Mouse (Mus musculus): ENCODE data around the gene Gng8. TPM values are rescaled to one million over a fixed set of nuclear protein-coding genes. Genes with fewer than 3 reads are reported as not detected.

The Gng8 gene
- polyA plus RNA-seq (2012; rRNA removed): 4.8 and 7.7 TPM in 2 replicates

DNA sequence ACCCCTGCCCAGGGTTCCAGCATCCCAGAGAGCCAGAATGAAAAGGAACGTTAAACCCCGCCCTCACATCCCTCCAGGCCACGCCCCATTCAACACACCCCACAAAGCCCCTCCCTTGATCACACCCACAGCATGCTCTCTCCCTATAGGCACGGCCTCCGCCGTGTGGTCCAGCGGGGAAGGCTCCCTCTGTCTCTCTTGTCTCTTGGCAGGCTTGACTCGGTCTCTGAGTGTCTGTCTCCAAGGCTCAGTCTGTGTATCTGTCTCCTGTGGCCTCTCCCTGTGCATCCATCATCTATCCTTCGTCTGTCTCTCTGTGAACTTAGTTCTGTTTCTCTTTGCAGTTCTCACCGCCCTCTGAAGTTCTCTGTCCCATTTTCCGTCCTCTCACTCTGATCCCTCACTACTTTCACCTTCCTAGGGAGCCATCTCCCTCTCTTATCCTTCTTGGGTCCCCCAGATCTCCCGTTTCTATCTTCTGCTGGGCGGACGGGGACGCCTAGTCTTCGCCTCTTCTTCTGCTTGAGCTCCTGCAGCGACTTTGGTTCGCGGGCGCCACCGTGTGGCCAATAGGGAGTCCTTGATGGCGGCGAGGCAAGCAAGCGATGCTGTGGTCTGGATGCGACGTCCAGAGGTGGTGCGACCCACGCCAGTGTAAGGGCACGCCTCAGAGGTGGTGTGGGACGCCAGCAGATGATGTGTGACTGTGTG lies at the start of gene Gng8:
Gng8 (plus strand) TSS at position 146 of the 711 bp plus-strand sequence.

DNA sequence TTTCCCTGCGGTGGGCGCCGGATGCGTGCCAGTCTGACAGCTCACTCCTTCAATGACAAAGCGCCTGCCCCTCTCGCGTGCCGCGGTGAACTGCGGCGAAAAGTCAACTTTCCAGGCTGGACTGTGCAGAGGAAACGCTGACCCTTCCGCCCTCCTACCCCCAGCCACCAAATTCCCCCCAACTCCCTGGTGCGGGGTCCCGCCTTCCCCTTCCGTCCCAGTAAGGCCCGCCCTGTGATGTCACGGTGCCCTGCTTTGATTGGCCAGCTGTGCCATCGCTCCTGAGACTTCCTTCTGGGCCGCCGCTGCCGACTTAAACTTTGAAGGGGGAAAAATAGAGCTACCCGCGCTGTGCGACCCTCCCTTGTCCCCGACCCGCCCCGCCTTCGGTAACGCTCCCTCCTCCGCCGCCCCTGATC lies 48.9 kb upstream of the Gng8 start, which contains the start of gene Prkd2:
Prkd2 (plus strand) TSS at position 258 of the 419 bp plus-strand sequence.

DNA sequence AGATGAGACGGTGACA lies 16.5 kb upstream of the Gng8 start, which contains the start of gene Dact3:
Dact3 (plus strand) TSS at position 8 of the 16 bp plus-strand sequence.

DNA sequence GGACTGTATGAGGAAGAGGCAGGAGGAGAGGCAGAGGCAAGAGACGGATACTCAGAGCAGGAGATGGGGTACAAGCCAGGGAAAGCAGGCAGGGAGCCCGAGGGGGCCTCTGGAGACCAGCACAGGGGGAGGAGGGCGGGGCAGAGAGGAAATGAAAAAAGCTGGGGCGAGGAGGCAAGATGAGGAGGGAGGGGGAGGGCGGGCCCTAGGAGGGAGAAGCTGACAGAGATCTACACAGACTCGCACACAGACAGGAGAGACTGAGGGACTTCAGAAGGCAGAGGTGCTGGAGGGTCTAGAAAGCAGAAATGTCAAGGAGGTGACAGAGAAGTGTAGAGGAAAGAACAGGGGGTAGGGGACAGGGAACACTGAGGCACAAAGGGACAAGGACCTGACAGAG lies 14.7 kb downstream of the Gng8 start, which contains the start of gene Ptgir:
Ptgir (plus strand) TSS at position 210 of the 400 bp plus-strand sequence.

DNA sequence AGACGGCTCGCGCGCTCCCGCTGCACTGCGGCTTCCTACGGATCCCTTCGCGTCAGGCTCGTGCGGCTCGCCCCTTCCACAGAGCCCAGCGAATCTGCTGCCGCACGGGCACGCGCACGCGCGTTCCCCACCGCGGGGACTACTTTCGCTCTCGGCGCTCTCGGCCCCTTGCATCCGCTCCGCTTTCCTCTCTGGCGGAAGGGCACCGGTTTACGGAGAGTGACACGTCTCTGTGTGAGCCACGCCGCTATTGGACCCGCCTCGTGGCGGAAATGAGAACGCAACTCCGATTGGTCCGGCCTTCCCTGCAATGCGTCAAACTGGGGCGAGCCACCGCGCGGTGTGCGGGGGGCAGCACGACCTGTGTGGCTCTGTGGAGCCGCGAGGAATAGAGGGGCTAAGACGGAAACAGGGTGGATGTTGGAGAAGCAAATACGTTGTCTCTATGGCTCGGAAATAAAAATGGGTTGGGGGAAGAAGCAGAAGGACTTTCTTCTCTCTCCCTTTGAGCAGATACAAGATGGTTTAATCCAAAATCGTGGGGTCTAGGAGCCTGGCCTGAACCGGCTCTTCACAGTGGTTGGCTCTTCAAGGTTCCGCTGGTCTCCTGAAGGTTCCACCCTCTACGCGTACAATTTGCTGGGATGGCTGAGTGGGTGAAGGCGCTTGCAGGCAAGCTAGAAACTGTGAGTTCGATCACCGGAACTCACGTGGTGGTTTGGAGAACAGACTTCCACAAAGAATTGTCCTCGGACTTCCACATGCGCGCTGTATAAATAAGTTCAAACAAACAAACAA lies 32.6 kb downstream of the Gng8 start, which contains the start of gene Calm3:
Calm3 (minus strand) TSS at position 78 of the 798 bp plus-strand sequence.

DNA sequence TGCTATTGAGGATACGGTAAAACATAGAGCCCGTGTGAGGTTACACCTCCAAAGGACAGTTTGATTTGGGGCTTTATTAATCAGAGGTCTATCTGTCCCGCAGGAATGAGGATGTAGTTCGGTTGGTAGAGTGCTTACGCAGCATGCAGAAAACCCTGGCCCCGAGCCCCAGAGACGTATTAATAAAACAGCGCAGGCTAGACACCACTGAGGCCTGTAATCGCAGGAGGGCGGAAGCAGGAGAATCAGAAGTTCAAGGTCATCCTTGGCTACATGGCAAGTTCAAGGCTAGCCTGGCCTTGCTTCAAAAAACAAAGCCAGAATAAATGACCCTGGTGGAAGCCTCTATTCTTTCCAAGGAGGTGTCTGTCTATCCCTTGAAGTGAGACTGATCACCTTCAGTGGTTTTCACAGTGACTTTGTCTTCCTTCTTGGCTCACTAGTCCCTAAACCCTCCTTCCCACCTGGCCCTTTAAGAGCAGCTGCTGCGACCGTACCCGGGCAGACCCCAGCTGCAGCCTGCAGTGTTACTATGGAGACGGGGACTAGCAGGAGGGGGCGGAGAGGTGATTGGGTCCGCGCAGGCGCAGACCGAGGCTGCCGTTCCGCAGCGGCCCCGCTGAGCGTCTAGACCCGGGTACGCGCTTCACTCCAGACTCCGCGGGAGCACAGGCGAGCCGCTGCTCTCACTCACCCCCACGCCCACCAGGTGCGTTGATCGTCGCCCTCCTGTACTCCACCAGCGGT lies 52.6 kb downstream of the Gng8 start, which contains the start of gene Pnmal2:
Pnmal2 (plus strand) TSS at position 622 of the 747 bp plus-strand sequence.

Other genes starting within 250 kb of the Gng8 start
- gene Ceacam15, start 216.1 kb upstream of the Gng8 start, polyA plus RNA-seq (2012; rRNA removed): 0.05 TPM in 1 of 2 replicates, not detected in the other
- gene Ceacam9, start 169.9 kb upstream of the Gng8 start, polyA plus RNA-seq (2012; rRNA removed): not detected in 2 replicates
- 560 and 561 TPM in 2 replicates for gene Ap2s1, start 153.4 kb upstream of the Gng8 start, polyA plus RNA-seq (2012; rRNA removed)
- gene Slc1a5, start 110.4 kb upstream of the Gng8 start, polyA plus RNA-seq (2012; rRNA removed): 19.9 and 23.2 TPM in 2 replicates
- 243 and 267 TPM in 2 replicates for gene Strn4, start 75.9 kb upstream of the Gng8 start, polyA plus RNA-seq (2012; rRNA removed)
- 30.1 and 31.4 TPM in 2 replicates for gene Fkrp, start 75.1 kb upstream of the Gng8 start, polyA plus RNA-seq (2012; rRNA removed)
- gene Prkd2, start 48.9 kb upstream of the Gng8 start, polyA plus RNA-seq (2012; rRNA removed): 7.7 and 8.6 TPM in 2 replicates
- gene Dact3, start 16.5 kb upstream of the Gng8 start, polyA plus RNA-seq (2012; rRNA removed): 46.8 and 50.0 TPM in 2 replicates
- gene Ptgir, start 14.7 kb downstream of the Gng8 start, polyA plus RNA-seq (2012; rRNA removed): 0.21 and 0.51 TPM in 2 replicates
- 941 and 979 TPM in 2 replicates for gene Calm3, start 32.3 kb downstream of the Gng8 start, polyA plus RNA-seq (2012; rRNA removed)
- gene Pnmal2, start 52.9 kb downstream of the Gng8 start, polyA plus RNA-seq (2012; rRNA removed): 62.5 and 66.8 TPM in 2 replicates
- gene Pnmal1, start 67.9 kb downstream of the Gng8 start, polyA plus RNA-seq (2012; rRNA removed): 42.9 and 46.0 TPM in 2 replicates
- 10.8 and 18.5 TPM in 2 replicates for gene Gm42372, start 91.3 kb downstream of the Gng8 start, polyA plus RNA-seq (2012; rRNA removed)
- 4.5 and 5.1 TPM in 2 replicates for gene Ccdc8, start 100.9 kb downstream of the Gng8 start, polyA plus RNA-seq (2012; rRNA removed)
- 164 and 166 TPM in 2 replicates for gene Ppp5c, start 136.1 kb downstream of the Gng8 start, polyA plus RNA-seq (2012; rRNA removed)
- gene Hif3a, start 170.6 kb downstream of the Gng8 start, polyA plus RNA-seq (2012; rRNA removed): 5.1 and 5.3 TPM in 2 replicates
- gene Psg16, start 182.3 kb downstream of the Gng8 start, polyA plus RNA-seq (2012; rRNA removed): 2.9 and 4.4 TPM in 2 replicates